In genomic region chr11:68500949-68501350, GRCm38 (mm10) we compare ENCODE assay signal across 15 mouse cellular contexts. TPM values are rescaled to one million over a fixed set of nuclear protein-coding genes. Genes with fewer than 3 reads are reported as not detected.
DNase-seq lines count a peak whose midpoint lies in the region; ATAC-seq and TF ChIP-seq lines count a peak whose summit lies in the region.
"Had no signal": no experiment of that assay in that cellular context is flagged by ENCODE, and none has a peak within 500 bp of the region (broad histone marks: within the 10 kb centered on the region; RNA-seq: fewer than 3 reads in every experiment).

No protein-coding gene starts in this region.

- 0 out of 2 replicates have a peak, but pooled peaks cover 4% of the 10 kb centered on the region for H3K27me3 ChIP-seq in liver, postnatal 0 days (ENCODE audit: insufficient read depth, low read length)
- no peaks in the 10 kb centered on the region for H3K27me3 ChIP-seq in hindbrain, embryonic 14.5 days (ENCODE audit: control insufficient read depth, insufficient read depth, low read length)
- H3K27me3 ChIP-seq: lung, embryonic 15.5 days had no signal

- 28% methylated on average over 14 of the region's 14 CpGs for WGBS in liver, postnatal 0 days (ENCODE audit: insufficient replicate concordance)
- WGBS in hindbrain, embryonic 14.5 days = 61% methylated on average over 14 of the region's 14 CpGs

- no peaks in the 10 kb centered on the region for H3K9me3 ChIP-seq in liver, postnatal 0 days (ENCODE audit: low read length)
- H3K9me3 ChIP-seq in hindbrain, embryonic 14.5 days (ENCODE audit: control insufficient read depth, low read length) = no peaks in the 10 kb centered on the region
- H3K9me3 ChIP-seq: lung, embryonic 15.5 days had no signal

- peaks cover 16% of the 10 kb centered on the region for H3K4me1 ChIP-seq in liver, postnatal 0 days (ENCODE audit: insufficient read depth)
- no peaks in the 10 kb centered on the region for H3K4me1 ChIP-seq in hindbrain, embryonic 14.5 days (replicated peaks; ENCODE audit: control insufficient read depth, insufficient read depth, low read length)

- peak overlapping the region; percentile 16; the same call in 1 of the 2 replicates for H3K9ac ChIP-seq in liver, postnatal 0 days (replicated peaks)
- no peak overlapping the region for H3K9ac ChIP-seq in hindbrain, embryonic 14.5 days
- H3K9ac ChIP-seq: lung, embryonic 15.5 days had no signal

- peak; percentile 39; the same call in 1 of the 2 replicates for ATAC-seq in common myeloid progenitor, adult 5-6 weeks (replicated peaks; ENCODE audit: low read depth, poor library complexity, severe bottlenecking)
- no peak for ATAC-seq in liver, postnatal 0 days
- ATAC-seq in hindbrain, embryonic 14.5 days (ENCODE audit: low FRiP score) = no peak
- ATAC-seq: forebrain, embryonic 16.5 days; inflammation-experienced regulatory T-cells, adult 6 months had no signal

- peak; percentile 96 for DNase-seq in heart, adult 11 months
- no peak for DNase-seq in heart, adult 18-20 months
- peak; percentile 19 for DNase-seq in kidney, postnatal 10 days
- no peak for DNase-seq in kidney, postnatal 14 days
- DNase-seq in liver, postnatal 0 days = no peak
- DNase-seq in hindbrain, embryonic 14.5 days (ENCODE audit: low spot score) = no peak
- no peak for DNase-seq in B cell, adult 2 months
- DNase-seq: cerebellum, adult 11-12 months; left cerebral cortex, postnatal 4 days; thymus, postnatal 14 days had no signal

- no peaks in the 10 kb centered on the region for H3K36me3 ChIP-seq in liver, postnatal 0 days (replicated peaks; ENCODE audit: insufficient read depth, low read length)
- H3K36me3 ChIP-seq in hindbrain, embryonic 14.5 days (replicated peaks; ENCODE audit: control insufficient read depth, insufficient read depth) = no peaks in the 10 kb centered on the region
- H3K36me3 ChIP-seq: lung, embryonic 15.5 days had no signal

- no peak for TF ChIP-seq EP300 in liver, postnatal 0 days (IDR thresholded peaks at IDR 0.05; ENCODE audit: low read depth)

- no peak for TF ChIP-seq CTCF in liver, postnatal 0 days (IDR thresholded peaks at IDR 0.05; ENCODE audit: low read depth)

- H3K4me3 ChIP-seq in liver, postnatal 0 days (ENCODE audit: low read depth, low read length) = no peak overlapping the region
- no peak overlapping the region for H3K4me3 ChIP-seq in hindbrain, embryonic 14.5 days (replicated peaks; ENCODE audit: low read length)
- H3K4me3 ChIP-seq: lung, embryonic 15.5 days had no signal

- H3K4me2 ChIP-seq in liver, postnatal 0 days (ENCODE audit: low read depth, low read length) = no peak overlapping the region
- H3K4me2 ChIP-seq in hindbrain, embryonic 14.5 days (replicated peaks) = no peak overlapping the region
- H3K4me2 ChIP-seq: lung, embryonic 15.5 days had no signal

- no peak overlapping the region for H3K27ac ChIP-seq in liver, postnatal 0 days (ENCODE audit: low read depth)
- no peak overlapping the region for H3K27ac ChIP-seq in hindbrain, embryonic 14.5 days
- H3K27ac ChIP-seq: lung, embryonic 15.5 days had no signal

RNA-seq across cellular contexts. Expression of gene Pik3r6, which starts 1.9 kb away (rescaled TPM):
- 1 to 10 TPM; 3.8 to 4.0 TPM for total RNA-seq in heart, adult 18-20 months (2021)
- total RNA-seq in common myeloid progenitor, adult 5-6 weeks (2017) = 0.53 and 2.6 TPM in 2 replicates
- polyA plus RNA-seq in liver, postnatal 0 days (2015; fragmentation: Nextera tagmentation; extraction: Ambion mirVana) = 2.4 and 2.5 TPM in 2 replicates
- polyA plus RNA-seq in hindbrain, embryonic 14.5 days (2014; fragmentation: Nextera tagmentation; extraction: Ambion mirVana) = 1.3 and 1.7 TPM in 2 replicates
- polyA plus RNA-seq: inflammation-experienced regulatory T-cells, adult 6 months had no signal

RNA-seq across cellular contexts. Expression of gene Mfsd6l, which starts 55.0 kb away (rescaled TPM):
- under 1 TPM; 0.12 to 0.13 TPM for total RNA-seq in heart, adult 18-20 months (2021)
- total RNA-seq in common myeloid progenitor, adult 5-6 weeks (2017) = 0.53 TPM in 1 of 2 replicates, not detected in the other
- 0.12 TPM in 1 of 2 replicates, not detected in the other for polyA plus RNA-seq in liver, postnatal 0 days (2015; fragmentation: Nextera tagmentation; extraction: Ambion mirVana)
- not detected in 2 replicates for polyA plus RNA-seq in hindbrain, embryonic 14.5 days (2014; fragmentation: Nextera tagmentation; extraction: Ambion mirVana)
- total RNA-seq: layer of hippocampus, adult 18-20 months had no signal
- polyA plus RNA-seq: forebrain, embryonic 16.5 days; inflammation-experienced regulatory T-cells, adult 6 months had no signal

Comparison
In these comparisons a context has a peak if more than half of its experiments do, and no peak if none do; other contexts are left out.
1. DNase-seq: peak in heart, adult 11 months (single experiment) and kidney, postnatal 10 days (single experiment); none in heart, adult 18-20 months (0 of 2), kidney, postnatal 14 days (single experiment), liver, postnatal 0 days (single experiment), hindbrain, embryonic 14.5 days (single experiment) and B cell, adult 2 months (0 of 2).